Mouse (Mus musculus): ENCODE data around the gene U2af1l4.

DNA sequence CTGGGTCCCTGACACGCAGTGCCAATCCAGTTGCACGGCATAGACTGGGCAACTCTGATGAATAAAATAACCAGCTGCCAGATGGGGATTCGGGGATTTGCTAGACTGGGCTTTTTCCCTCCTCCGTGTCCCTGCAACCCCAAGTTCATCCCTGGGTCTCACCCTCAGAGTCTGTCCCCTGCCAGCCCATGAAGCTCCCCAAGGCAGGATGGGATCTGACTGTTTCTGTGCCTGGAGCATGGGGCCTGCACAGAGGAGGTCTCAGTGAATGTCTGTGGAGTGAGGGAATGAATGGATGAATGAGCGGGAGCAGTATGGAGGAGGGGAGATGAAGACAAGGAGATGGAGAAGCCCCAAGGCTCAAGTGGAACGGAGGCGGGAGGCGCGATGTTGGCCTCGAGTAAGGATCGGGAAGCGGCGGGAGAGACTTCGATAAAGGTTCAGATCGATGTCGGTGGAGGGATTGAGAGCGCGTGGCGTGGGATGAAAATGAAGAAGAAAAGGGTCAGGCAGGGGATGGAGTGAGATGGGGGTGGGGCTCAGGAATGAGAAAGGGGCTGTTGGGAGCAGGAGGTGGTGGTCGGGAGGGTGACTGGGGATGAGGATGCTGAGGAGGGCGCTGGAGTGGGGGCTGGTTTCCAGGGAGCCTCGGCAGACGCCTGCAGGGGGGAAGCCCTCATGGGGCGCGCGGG, 29.0 kb upstream of the U2af1l4 start:
- TF ChIP-seq CTCF (IDR thresholded peaks at IDR 0.05; ENCODE audit: low read depth, low read length) (no peak), POLR2AphosphoS5 (IDR thresholded peaks at IDR 0.05; ENCODE audit: insufficient replicate concordance, low read depth, low read length) (no peak), GATA1 (IDR thresholded peaks at IDR 0.05; ENCODE audit: borderline replicate concordance, low read length) (no peak), TAL1 (conservative IDR thresholded peaks at IDR 0.05; ENCODE audit: low read depth, low read length) (no peak)
